Mouse (Mus musculus): ENCODE measurements at regions not wholly inside any gene's neighbourhood (a gene's known extent, or its start where the extent isn't known, plus 50 kb on each side); places are given as distances from the start of the nearest gene placed in this dataset.

DNA sequence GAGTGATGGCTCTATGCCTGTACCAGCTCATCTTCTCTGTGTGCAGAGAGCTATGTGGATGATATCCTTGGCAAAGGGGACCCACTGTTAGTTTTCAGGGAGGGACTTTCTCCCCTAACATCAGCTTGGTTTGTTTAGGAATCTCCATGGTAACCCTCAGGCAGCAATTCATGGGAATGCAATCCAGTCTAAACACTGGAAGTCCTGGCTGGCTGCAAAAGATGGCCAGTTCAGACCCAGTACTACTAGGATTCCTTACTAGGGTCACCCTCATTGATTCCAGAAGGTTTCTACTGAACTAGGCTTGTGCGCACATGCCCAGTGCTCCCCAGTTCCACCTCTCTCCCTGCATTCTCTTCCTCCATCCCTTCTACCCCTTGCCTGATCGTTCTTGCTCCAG, 642.8 kb downstream of the Slc22a22 start:
- Histone ChIP-seq H3K4me2 (ENCODE audit: low read depth, low read length) (no peak overlapping the region), H3K27ac (ENCODE audit: low read length) (no peak overlapping the region), H3K36me3 (ENCODE audit: control insufficient read depth, insufficient read depth, low read length) (no peaks in the 10 kb centered on the region), H3K4me3 (ENCODE audit: low read length) (no peak overlapping the region), H3K9me3 (ENCODE audit: control insufficient read depth, low read length) (no peaks in the 10 kb centered on the region), H3K9ac (ENCODE audit: low read depth, low read length) (no peak overlapping the region), H3K27me3 (replicated peaks; ENCODE audit: control insufficient read depth, insufficient read depth, low read length) (no peaks in the 10 kb centered on the region), H3K4me1 (ENCODE audit: control insufficient read depth, insufficient read depth, low read length) (no peaks in the 10 kb centered on the region)
- ATAC-seq: peak; percentile 38; the same call in 1 of the 2 replicates
- WGBS: 84% methylated on average over 2 of the region's 2 CpGs

DNA sequence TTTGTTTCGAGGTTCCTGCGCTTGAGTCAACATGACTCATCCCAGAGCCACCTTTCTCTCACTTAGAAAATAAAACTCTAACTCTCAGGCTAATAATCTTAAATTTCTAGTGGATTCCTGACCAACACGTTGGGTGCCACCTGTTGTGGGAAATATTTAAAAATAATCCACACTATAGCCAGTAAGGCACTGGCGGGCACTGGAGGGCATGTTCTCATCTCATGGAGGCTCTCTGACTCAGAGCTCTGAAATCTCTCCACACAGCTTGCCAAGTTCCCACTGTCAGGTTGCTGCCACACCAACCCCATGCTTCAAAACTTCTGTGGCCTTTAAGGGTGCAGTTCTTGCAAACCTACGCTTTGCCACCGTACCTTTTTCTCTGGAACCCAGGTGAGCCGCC, 644.8 kb downstream of the Slc22a22 start:
- no peak for ATAC-seq
- no peak overlapping the region for H3K27ac ChIP-seq (ENCODE audit: low read length)
- no peaks in the 10 kb centered on the region for H3K9me3 ChIP-seq (ENCODE audit: control insufficient read depth, low read length)
- H3K4me3 ChIP-seq (ENCODE audit: low read length): no peak overlapping the region
- H3K4me1 ChIP-seq (ENCODE audit: control insufficient read depth, insufficient read depth, low read length): no peaks in the 10 kb centered on the region
- no peaks in the 10 kb centered on the region for H3K36me3 ChIP-seq (ENCODE audit: control insufficient read depth, insufficient read depth, low read length)
- WGBS: 94% methylated on average over 7 of the region's 7 CpGs
- H3K9ac ChIP-seq (ENCODE audit: low read depth, low read length): no peak overlapping the region
- H3K4me2 ChIP-seq (ENCODE audit: low read depth, low read length): no peak overlapping the region
- no peaks in the 10 kb centered on the region for H3K27me3 ChIP-seq (replicated peaks; ENCODE audit: control insufficient read depth, insufficient read depth, low read length)

DNA sequence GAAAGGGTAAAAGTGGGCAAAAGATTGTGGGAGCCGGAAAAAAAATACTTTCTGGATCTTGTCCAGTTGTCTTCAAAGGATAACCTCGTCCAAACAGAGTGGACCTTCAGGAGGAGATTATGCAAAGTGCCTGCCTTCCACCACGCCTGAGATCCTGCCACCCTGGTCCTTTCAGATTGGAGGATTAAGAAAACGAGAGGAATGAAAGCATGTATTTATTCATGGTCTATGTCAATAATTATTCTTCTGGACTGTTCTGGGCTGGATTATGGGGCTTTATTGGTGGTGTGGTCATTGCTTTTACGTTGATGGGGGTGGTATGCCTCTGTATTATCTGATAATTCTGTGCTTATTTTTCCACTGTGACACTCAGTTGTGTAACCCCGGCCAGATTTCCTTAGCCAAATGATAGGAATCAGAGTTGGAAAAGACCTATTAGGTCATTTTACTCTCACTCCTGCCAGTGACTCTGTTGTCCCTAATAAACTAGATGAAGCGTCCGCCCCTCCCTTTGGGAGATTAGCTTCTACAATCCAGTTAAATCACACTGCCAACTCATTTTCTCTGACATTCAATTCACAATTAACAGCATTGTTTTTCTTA, 656.3 kb downstream of the Slc22a22 start:
- Histone ChIP-seq H3K4me1 (ENCODE audit: control insufficient read depth, insufficient read depth, low read length) (no peaks in the 10 kb centered on the region), H3K27ac (ENCODE audit: low read length) (no peak overlapping the region), H3K9ac (ENCODE audit: low read depth, low read length) (no peak overlapping the region), H3K4me3 (ENCODE audit: low read length) (no peak overlapping the region), H3K4me2 (ENCODE audit: low read depth, low read length) (no peak overlapping the region), H3K9me3 (ENCODE audit: control insufficient read depth, low read length) (no peaks in the 10 kb centered on the region), H3K36me3 (ENCODE audit: control insufficient read depth, insufficient read depth, low read length) (no peaks in the 10 kb centered on the region), H3K27me3 (replicated peaks; ENCODE audit: control insufficient read depth, insufficient read depth, low read length) (no peaks in the 10 kb centered on the region)
- ATAC-seq: no peak
- 62% methylated on average over 8 of the region's 8 CpGs for WGBS

DNA sequence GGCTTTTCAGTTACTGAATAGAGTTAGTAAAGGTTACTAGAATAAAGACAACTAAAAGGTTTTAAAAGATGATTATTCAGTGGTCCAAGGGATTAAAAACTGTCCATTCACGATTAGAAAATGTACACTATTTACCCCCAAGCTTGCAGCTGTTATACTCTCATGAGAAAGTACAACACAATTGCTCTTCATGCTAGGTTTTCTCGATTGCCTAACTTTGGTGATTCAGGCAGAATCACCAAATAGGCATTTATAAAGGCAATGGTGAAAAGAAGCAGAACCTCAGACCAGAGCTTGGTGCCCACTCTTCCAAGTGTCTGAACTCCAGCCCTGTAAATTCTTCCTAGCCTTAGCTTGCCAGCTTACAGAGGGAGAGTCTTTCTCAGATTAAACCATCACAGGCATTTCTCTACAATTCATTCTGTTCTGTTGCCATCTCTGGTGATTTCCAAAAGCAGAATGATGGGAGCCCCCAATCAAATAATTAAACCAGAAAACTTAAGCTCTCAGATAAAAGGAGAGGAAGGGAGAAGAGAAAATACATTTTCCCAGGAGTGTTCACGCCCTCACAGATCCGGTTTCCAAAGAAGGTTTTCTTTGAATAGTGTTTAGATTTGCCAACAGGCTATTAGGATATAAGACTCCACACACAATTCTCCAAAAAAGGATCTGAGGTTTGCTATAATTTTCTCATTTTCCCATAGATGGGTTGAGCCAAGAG, 657.0 kb downstream of the Slc22a22 start:
- WGBS: 64% methylated on average over 4 of the region's 4 CpGs
- Histone ChIP-seq H3K9me3 (ENCODE audit: control insufficient read depth, low read length) (no peaks in the 10 kb centered on the region), H3K27ac (ENCODE audit: low read length) (no peak overlapping the region), H3K36me3 (ENCODE audit: control insufficient read depth, insufficient read depth, low read length) (no peaks in the 10 kb centered on the region), H3K4me2 (ENCODE audit: low read depth, low read length) (no peak overlapping the region), H3K9ac (ENCODE audit: low read depth, low read length) (no peak overlapping the region), H3K27me3 (replicated peaks; ENCODE audit: control insufficient read depth, insufficient read depth, low read length) (no peaks in the 10 kb centered on the region), H3K4me1 (ENCODE audit: control insufficient read depth, insufficient read depth, low read length) (no peaks in the 10 kb centered on the region), H3K4me3 (ENCODE audit: low read length) (no peak overlapping the region)
- ATAC-seq: no peak

- no peak overlapping the region for H3K4me3 ChIP-seq (ENCODE audit: low read length)
- H3K27me3 ChIP-seq (replicated peaks; ENCODE audit: control insufficient read depth, insufficient read depth, low read length): no peaks in the 10 kb centered on the region
- H3K27ac ChIP-seq (ENCODE audit: low read length): no peak overlapping the region
- H3K4me2 ChIP-seq (ENCODE audit: low read depth, low read length): no peak overlapping the region
- H3K9ac ChIP-seq (ENCODE audit: low read depth, low read length): no peak overlapping the region
- no peaks in the 10 kb centered on the region for H3K36me3 ChIP-seq (ENCODE audit: control insufficient read depth, insufficient read depth, low read length)
- H3K4me1 ChIP-seq (ENCODE audit: control insufficient read depth, insufficient read depth, low read length): no peaks in the 10 kb centered on the region
- ATAC-seq: peak; percentile 40; the same call in 1 of the 2 replicates
- no peaks in the 10 kb centered on the region for H3K9me3 ChIP-seq (ENCODE audit: control insufficient read depth, low read length)
- 36% methylated on average over 4 of the region's 4 CpGs for WGBS
These were observed 659.2 kb downstream of the Slc22a22 start for GRCm38 (mm10) chr15:56818158-56818690.

DNA sequence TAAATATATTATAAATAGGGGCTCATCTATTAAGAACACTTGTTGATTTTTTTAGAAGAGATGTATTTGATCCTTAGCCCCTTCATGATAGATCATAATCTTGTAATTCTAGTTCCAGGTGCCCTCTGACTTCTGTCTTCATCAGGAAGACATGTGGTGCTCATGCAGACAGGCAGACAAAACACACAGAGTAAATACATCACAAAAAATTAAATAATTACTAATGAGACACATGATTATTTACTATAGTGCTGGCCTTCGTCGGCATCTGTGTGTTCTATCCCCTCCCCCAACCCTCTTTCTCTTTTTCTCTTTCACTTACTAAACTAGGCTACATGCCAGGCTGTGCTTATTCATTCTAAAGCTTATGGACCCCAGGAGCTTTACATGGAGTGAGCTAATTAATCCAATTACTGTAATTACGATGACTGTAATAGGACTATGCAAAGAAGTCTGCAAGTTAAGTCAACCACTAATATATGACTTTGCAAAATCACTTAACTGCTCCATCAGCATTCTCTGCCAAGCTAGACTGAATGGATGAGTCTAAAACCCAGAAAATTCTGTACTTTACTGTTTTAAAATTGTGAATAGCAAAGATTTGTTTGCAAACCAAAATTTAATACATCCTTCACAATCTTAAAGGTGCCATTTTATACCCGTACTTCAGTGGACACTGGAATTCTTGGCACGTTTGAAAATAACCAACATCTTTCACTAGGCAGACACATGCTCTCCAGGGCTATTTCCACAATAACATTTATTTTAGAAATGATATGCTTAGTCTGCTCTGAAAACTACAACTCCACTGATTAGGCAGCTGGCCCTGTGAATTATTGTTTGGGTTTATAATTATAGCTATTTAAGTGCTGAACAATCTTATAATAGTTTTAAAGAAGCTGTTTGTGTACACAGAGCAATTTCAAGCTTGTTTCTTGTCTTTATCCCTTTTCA, 659.9 kb downstream of the Slc22a22 start:
- peak; percentile 36; the same call in 1 of the 2 replicates for ATAC-seq
- Histone ChIP-seq H3K27me3 (replicated peaks; ENCODE audit: control insufficient read depth, insufficient read depth, low read length) (no peaks in the 10 kb centered on the region), H3K4me3 (ENCODE audit: low read length) (no peak overlapping the region), H3K27ac (ENCODE audit: low read length) (no peak overlapping the region), H3K4me1 (ENCODE audit: control insufficient read depth, insufficient read depth, low read length) (no peaks in the 10 kb centered on the region), H3K4me2 (ENCODE audit: low read depth, low read length) (no peak overlapping the region), H3K9ac (ENCODE audit: low read depth, low read length) (no peak overlapping the region), H3K36me3 (ENCODE audit: control insufficient read depth, insufficient read depth, low read length) (no peaks in the 10 kb centered on the region), H3K9me3 (ENCODE audit: control insufficient read depth, low read length) (no peaks in the 10 kb centered on the region)
- 41% methylated on average over 5 of the region's 5 CpGs for WGBS

GRCm38 (mm10) chr15:56813876-56814275, 663.5 kb downstream of the Slc22a22 start:
- no peaks in the 10 kb centered on the region for H3K9me3 ChIP-seq (ENCODE audit: control insufficient read depth, low read length)
- no peaks in the 10 kb centered on the region for H3K36me3 ChIP-seq (ENCODE audit: control insufficient read depth, insufficient read depth, low read length)
- no peak for ATAC-seq
- no peaks in the 10 kb centered on the region for H3K27me3 ChIP-seq (replicated peaks; ENCODE audit: control insufficient read depth, insufficient read depth, low read length)
- H3K9ac ChIP-seq (ENCODE audit: low read depth, low read length): no peak overlapping the region
- no peak overlapping the region for H3K27ac ChIP-seq (ENCODE audit: low read length)
- H3K4me1 ChIP-seq (ENCODE audit: control insufficient read depth, insufficient read depth, low read length): no peaks in the 10 kb centered on the region
- H3K4me3 ChIP-seq (ENCODE audit: low read length): no peak overlapping the region
- no peak overlapping the region for H3K4me2 ChIP-seq (ENCODE audit: low read depth, low read length)
- whole genome bisulfite sequencing: 49% methylated on average over 5 of the region's 5 CpGs

DNA sequence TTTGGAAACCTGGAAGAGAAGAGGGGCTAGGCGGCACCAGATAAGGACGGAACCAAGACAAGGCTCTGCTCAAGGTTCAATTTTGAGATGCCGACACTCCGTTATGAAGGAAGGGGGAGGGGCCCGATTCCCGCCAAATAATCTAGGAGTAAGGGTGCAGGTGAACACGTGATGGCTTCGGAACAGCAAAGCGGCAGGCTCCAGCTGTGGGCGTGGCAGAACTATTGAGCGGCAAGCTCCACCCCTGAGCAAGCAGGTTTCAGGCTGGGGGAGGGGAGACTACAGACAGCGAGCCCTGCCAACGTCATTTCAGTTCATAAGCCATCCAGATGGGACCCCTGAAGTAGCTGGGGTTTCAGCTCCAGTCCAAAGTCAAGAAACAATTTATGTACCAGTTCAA, 667.3 kb downstream of the Slc22a22 start:
- Histone ChIP-seq H3K36me3 (ENCODE audit: control insufficient read depth, insufficient read depth, low read length) (no peaks in the 10 kb centered on the region), H3K27ac (ENCODE audit: low read length) (no peak overlapping the region), H3K4me1 (ENCODE audit: control insufficient read depth, insufficient read depth, low read length) (no peaks in the 10 kb centered on the region), H3K27me3 (replicated peaks; ENCODE audit: control insufficient read depth, insufficient read depth, low read length) (no peaks in the 10 kb centered on the region), H3K4me2 (ENCODE audit: low read depth, low read length) (no peak overlapping the region), H3K9ac (ENCODE audit: low read depth, low read length) (no peak overlapping the region), H3K4me3 (ENCODE audit: low read length) (peak overlapping the region; percentile 2; the same call in 1 of the 2 replicates), H3K9me3 (ENCODE audit: control insufficient read depth, low read length) (no peaks in the 10 kb centered on the region)
- WGBS: 52% methylated on average over 13 of the region's 13 CpGs
- no peak for ATAC-seq

- Histone ChIP-seq H3K4me3 (ENCODE audit: low read length) (no peak overlapping the region), H3K4me2 (ENCODE audit: low read depth, low read length) (no peak overlapping the region), H3K4me1 (ENCODE audit: control insufficient read depth, insufficient read depth, low read length) (no peaks in the 10 kb centered on the region), H3K9ac (ENCODE audit: low read depth, low read length) (no peak overlapping the region), H3K36me3 (ENCODE audit: control insufficient read depth, insufficient read depth, low read length) (no peaks in the 10 kb centered on the region), H3K27me3 (replicated peaks; ENCODE audit: control insufficient read depth, insufficient read depth, low read length) (no peaks in the 10 kb centered on the region), H3K27ac (ENCODE audit: low read length) (no peak overlapping the region), H3K9me3 (ENCODE audit: control insufficient read depth, low read length) (no peaks in the 10 kb centered on the region)
- 54% methylated on average over 5 of the region's 5 CpGs for WGBS
- ATAC-seq: no peak
These were observed 669.8 kb downstream of the Slc22a22 start for GRCm38 (mm10) chr15:56807611-56808010.

Measured in intestine, embryonic 16.5 days (tissue).